Mouse (Mus musculus) left cerebral cortex, adult 11 months (tissue): ENCODE data around the gene Zc3h18.

Source experiments
- DNase-seq: peaks from one replicate; pipeline ENCODE4 v3.0.0; 2022; ENCODE audit warnings: low spot score

The Zc3h18 gene

GRCm38 (mm10) chr8:122464985-122465384, 88.6 kb downstream of the Zc3h18 start:
- no peak for DNase-seq
